Mouse (Mus musculus): ENCODE results near the gene Trip6. TPM values are rescaled to one million over a fixed set of nuclear protein-coding genes. Genes with fewer than 3 reads are reported as not detected.

Gene Trip6
- polyA plus RNA-seq, 1 experiment from 2014 or later, result 46.4 TPM

- DNase-seq (ENCODE audit: low spot score), result no peak
- no peak overlapping the region for H3K27ac ChIP-seq (replicated peaks)
- 31% methylated on average over 18 of the region's 18 CpGs for WGBS
- no peak overlapping the region for H3K9ac ChIP-seq (ENCODE audit: low read length)
- H3K4me1 ChIP-seq (replicated peaks; ENCODE audit: control insufficient read depth, insufficient read depth), result no peaks in the 10 kb centered on the region
- peaks cover 2% of the 10 kb centered on the region; the same call in 1 of the 2 replicates for H3K9me3 ChIP-seq (ENCODE audit: control insufficient read depth, low read length)
- H3K4me2 ChIP-seq (replicated peaks; ENCODE audit: low read depth), result no peak overlapping the region
- H3K36me3 ChIP-seq (ENCODE audit: control insufficient read depth, insufficient read depth, low read length), result no peaks in the 10 kb centered on the region
- H3K27me3 ChIP-seq (ENCODE audit: control insufficient read depth, insufficient read depth, low read length), result no peaks in the 10 kb centered on the region
- ATAC-seq (ENCODE audit: low FRiP score, low TSS enrichment), result peak; percentile 65; the same call in 1 of the 2 replicates
- no peak overlapping the region for H3K4me3 ChIP-seq (ENCODE audit: low read depth, low read length)
- TF ChIP-seq EP300 (optimal IDR thresholded peaks at IDR 0.05) (no peak), CTCF (IDR thresholded peaks at IDR 0.05; ENCODE audit: low read depth) (peak; percentile 71)
Measured at GRCm38 (mm10) chr5:137277360-137278342, 36.6 kb downstream of the Trip6 start.

- DNase-seq (ENCODE audit: low spot score) (no peak), ATAC-seq (ENCODE audit: low FRiP score, low TSS enrichment) (peak; percentile 45; the same call in 1 of the 2 replicates)
- peaks cover 2% of the 10 kb centered on the region; the same call in 1 of the 2 replicates for H3K9me3 ChIP-seq (ENCODE audit: control insufficient read depth, low read length)
- H3K4me3 ChIP-seq (ENCODE audit: low read depth, low read length), result no peak overlapping the region
- TF ChIP-seq CTCF (IDR thresholded peaks at IDR 0.05; ENCODE audit: low read depth) (no peak), EP300 (optimal IDR thresholded peaks at IDR 0.05) (no peak)
- no peak overlapping the region for H3K9ac ChIP-seq (ENCODE audit: low read length)
- H3K4me1 ChIP-seq (replicated peaks; ENCODE audit: control insufficient read depth, insufficient read depth), result no peaks in the 10 kb centered on the region
- 0 out of 2 replicates have a peak overlapping the region, but pooled peaks have one; percentile 25 for H3K4me2 ChIP-seq (replicated peaks; ENCODE audit: low read depth)
- WGBS, result 31% methylated on average over 18 of the region's 18 CpGs
- H3K36me3 ChIP-seq (ENCODE audit: control insufficient read depth, insufficient read depth, low read length), result no peaks in the 10 kb centered on the region
- no peak overlapping the region for H3K27ac ChIP-seq (replicated peaks)
- H3K27me3 ChIP-seq (ENCODE audit: control insufficient read depth, insufficient read depth, low read length), result no peaks in the 10 kb centered on the region
Measured at GRCm38 (mm10) chr5:137268131-137268910, 45.9 kb downstream of the Trip6 start.

- Histone ChIP-seq H3K4me3 (ENCODE audit: low read depth, low read length) (no peak overlapping the region), H3K36me3 (ENCODE audit: control insufficient read depth, insufficient read depth, low read length) (no peaks in the 10 kb centered on the region), H3K4me1 (replicated peaks; ENCODE audit: control insufficient read depth, insufficient read depth) (no peaks in the 10 kb centered on the region), H3K27me3 (ENCODE audit: control insufficient read depth, insufficient read depth, low read length) (no peaks in the 10 kb centered on the region), H3K27ac (replicated peaks) (no peak overlapping the region), H3K4me2 (replicated peaks; ENCODE audit: low read depth) (no peak overlapping the region), H3K9me3 (ENCODE audit: control insufficient read depth, low read length) (no peaks in the 10 kb centered on the region), H3K9ac (ENCODE audit: low read length) (no peak overlapping the region)
- DNase-seq (ENCODE audit: low spot score) (no peak), ATAC-seq (ENCODE audit: low FRiP score, low TSS enrichment) (no peak)
- WGBS, result 84% methylated on average over 11 of the region's 11 CpGs
- no peak for TF ChIP-seq EP300 (optimal IDR thresholded peaks at IDR 0.05)
- TF ChIP-seq CTCF (IDR thresholded peaks at IDR 0.05; ENCODE audit: low read depth), result no peak
Measured at GRCm38 (mm10) chr5:137264787-137265186, 49.4 kb downstream of the Trip6 start.

GRCm38 (mm10) chr5:137263897-137264720 is 50.1 kb downstream of the Trip6 start:
- H3K4me2 ChIP-seq (replicated peaks; ENCODE audit: low read depth), result no peak overlapping the region
- ATAC-seq (ENCODE audit: low FRiP score, low TSS enrichment), result no peak

More at GRCm38 (mm10) chr5:137263897-137264720, 50.1 kb downstream of the Trip6 start:
- no peaks in the 10 kb centered on the region for H3K27me3 ChIP-seq (ENCODE audit: control insufficient read depth, insufficient read depth, low read length)
- H3K9ac ChIP-seq (ENCODE audit: low read length), result no peak overlapping the region
- H3K4me3 ChIP-seq (ENCODE audit: low read depth, low read length), result no peak overlapping the region
- H3K36me3 ChIP-seq (ENCODE audit: control insufficient read depth, insufficient read depth, low read length), result no peaks in the 10 kb centered on the region
- 69% methylated on average over 14 of the region's 14 CpGs for WGBS
- DNase-seq (ENCODE audit: low spot score), result no peak
- H3K4me1 ChIP-seq (replicated peaks; ENCODE audit: control insufficient read depth, insufficient read depth), result no peaks in the 10 kb centered on the region
- no peak for TF ChIP-seq CTCF (IDR thresholded peaks at IDR 0.05; ENCODE audit: low read depth)
- TF ChIP-seq EP300 (optimal IDR thresholded peaks at IDR 0.05), result no peak
- no peak overlapping the region for H3K27ac ChIP-seq (replicated peaks)
- H3K9me3 ChIP-seq (ENCODE audit: control insufficient read depth, low read length), result no peaks in the 10 kb centered on the region

Small RNA genes within 50 kb of the gene (microRNA-seq; reads per million reads assigned to microRNA genes)
- gene Mir7036 (1.9 reads per million), gene Mir8116 (not detected)

Other genes with a start within 250 kb of the Trip6 start
- gene Serpine1, start 242.1 kb downstream of the Trip6 start, polyA plus RNA-seq (2015; fragmentation: Nextera tagmentation; extraction: Ambion mirVana), result 0.25 and 0.27 TPM in 2 replicates
- 4.4 and 4.5 TPM in 2 replicates for gene Trim56, start 198.2 kb downstream of the Trip6 start, polyA plus RNA-seq (2015; fragmentation: Nextera tagmentation; extraction: Ambion mirVana)
- gene Muc3, start 165.1 kb downstream of the Trip6 start, polyA plus RNA-seq (2015; fragmentation: Nextera tagmentation; extraction: Ambion mirVana), result 0.68 and 0.75 TPM in 2 replicates
- gene Muc3a, start 102.0 kb downstream of the Trip6 start, polyA plus RNA-seq (2015; fragmentation: Nextera tagmentation; extraction: Ambion mirVana), result 0.05 and 0.10 TPM in 2 replicates
- 10.0 and 12.2 TPM in 2 replicates for gene Ache, start 26.9 kb downstream of the Trip6 start, polyA plus RNA-seq (2015; fragmentation: Nextera tagmentation; extraction: Ambion mirVana)
- gene Ufsp1, start 19.8 kb downstream of the Trip6 start, polyA plus RNA-seq (2015; fragmentation: Nextera tagmentation; extraction: Ambion mirVana), result 11.0 and 11.4 TPM in 2 replicates
- 29.3 and 31.6 TPM in 2 replicates for gene Srrt, start 6.7 kb downstream of the Trip6 start, polyA plus RNA-seq (2015; fragmentation: Nextera tagmentation; extraction: Ambion mirVana)
- gene Slc12a9, start 19.2 kb upstream of the Trip6 start, polyA plus RNA-seq (2015; fragmentation: Nextera tagmentation; extraction: Ambion mirVana), result 6.5 and 7.2 TPM in 2 replicates
- 12.1 and 13.9 TPM in 2 replicates for gene Ephb4, start 35.7 kb upstream of the Trip6 start, polyA plus RNA-seq (2015; fragmentation: Nextera tagmentation; extraction: Ambion mirVana)
- 0.79 and 0.96 TPM in 2 replicates for gene Zan, start 162.7 kb upstream of the Trip6 start, polyA plus RNA-seq (2015; fragmentation: Nextera tagmentation; extraction: Ambion mirVana)
- 37.9 and 39.9 TPM in 2 replicates for gene Pop7, start 188.1 kb upstream of the Trip6 start, polyA plus RNA-seq (2015; fragmentation: Nextera tagmentation; extraction: Ambion mirVana)
- gene Gigyf1, start 204.1 kb upstream of the Trip6 start, polyA plus RNA-seq (2015; fragmentation: Nextera tagmentation; extraction: Ambion mirVana), result 5.2 and 6.0 TPM in 2 replicates
- gene Epo, start 218.8 kb upstream of the Trip6 start, polyA plus RNA-seq (2015; fragmentation: Nextera tagmentation; extraction: Ambion mirVana), result not detected in 2 replicates
- 345 and 374 TPM in 2 replicates for gene Gnb2, start 219.1 kb upstream of the Trip6 start, polyA plus RNA-seq (2015; fragmentation: Nextera tagmentation; extraction: Ambion mirVana)
- gene Actl6b, start 239.1 kb upstream of the Trip6 start, polyA plus RNA-seq (2015; fragmentation: Nextera tagmentation; extraction: Ambion mirVana), result 2.3 and 2.7 TPM in 2 replicates

All from stomach, postnatal 0 days (tissue).